Comparison of ENCODE assay signal across 12 mouse cellular contexts in the genomic region with DNA sequence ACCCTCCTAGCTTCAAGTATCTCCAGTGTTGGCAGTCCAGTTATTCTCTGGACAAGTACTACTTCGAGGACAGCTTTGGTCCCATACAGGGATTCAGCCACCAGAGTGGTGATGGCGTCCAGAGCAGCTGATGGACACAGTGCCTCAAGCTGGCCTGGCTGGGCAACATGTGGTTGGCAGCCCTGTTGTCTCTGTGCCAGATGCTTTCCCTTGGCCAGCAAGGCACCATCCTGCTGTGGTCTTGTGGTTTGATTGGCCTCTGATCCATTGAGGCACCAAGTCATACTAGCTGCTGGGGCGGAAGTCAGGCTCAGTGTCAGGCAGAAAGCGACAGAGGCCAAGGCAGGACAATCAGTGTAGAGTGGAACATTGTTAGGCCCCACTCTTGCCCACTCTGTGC. TPM values are rescaled to one million over a fixed set of nuclear protein-coding genes. Genes with fewer than 3 reads are reported as not detected.
DNase-seq lines count a peak whose midpoint lies in the region; ATAC-seq and TF ChIP-seq lines count a peak whose summit lies in the region.
"Had no signal": no experiment of that assay in that cellular context is flagged by ENCODE, and none has a peak within 500 bp of the region (broad histone marks: within the 10 kb centered on the region; RNA-seq: fewer than 3 reads in every experiment).

No protein-coding gene starts in this region.

- H3K9me3 ChIP-seq in forebrain, embryonic 15.5 days = no peaks in the 10 kb centered on the region
- no peaks in the 10 kb centered on the region for H3K9me3 ChIP-seq in forebrain, embryonic 16.5 days (ENCODE audit: control insufficient read depth, low read length)
- no peaks in the 10 kb centered on the region for H3K9me3 ChIP-seq in lung, embryonic 14.5 days (ENCODE audit: low read depth, low read length)
- no peaks in the 10 kb centered on the region for H3K9me3 ChIP-seq in lung, postnatal 0 days (ENCODE audit: low read length)
- no peaks in the 10 kb centered on the region for H3K9me3 ChIP-seq in embryonic facial prominence, embryonic 14.5 days (ENCODE audit: control insufficient read depth, low read length)
- H3K9me3 ChIP-seq in neural tube, embryonic 13.5 days = no peaks in the 10 kb centered on the region

- no peak overlapping the region for H3K9ac ChIP-seq in forebrain, embryonic 15.5 days (replicated peaks)
- H3K9ac ChIP-seq in forebrain, embryonic 16.5 days (replicated peaks; ENCODE audit: low read depth, low read length) = no peak overlapping the region
- no peak overlapping the region for H3K9ac ChIP-seq in lung, embryonic 14.5 days
- no peak overlapping the region for H3K9ac ChIP-seq in lung, postnatal 0 days (replicated peaks; ENCODE audit: low read depth)
- H3K9ac ChIP-seq in embryonic facial prominence, embryonic 14.5 days (ENCODE audit: low read depth, low read length) = no peak overlapping the region
- H3K9ac ChIP-seq in neural tube, embryonic 13.5 days = 0 out of 2 replicates have a peak overlapping the region, but pooled peaks have one; percentile 34

- intact Hi-C loops in left cerebral cortex, postnatal 10 days (cut with DNase I) = loop anchor here (5.0 kb wide), 1 partner anchor 52 kb away; a partner anchor contains a TSS

- no peak for TF ChIP-seq CTCF in lung, embryonic 14.5 days (IDR thresholded peaks at IDR 0.05; ENCODE audit: low read depth)
- TF ChIP-seq CTCF in lung, postnatal 0 days (IDR thresholded peaks at IDR 0.05) = no peak

- TF ChIP-seq EP300 in lung, postnatal 0 days (IDR thresholded peaks at IDR 0.05) = no peak

- no peak overlapping the region for H3K4me3 ChIP-seq in forebrain, embryonic 15.5 days
- no peak overlapping the region for H3K4me3 ChIP-seq in forebrain, embryonic 16.5 days (replicated peaks; ENCODE audit: low read length)
- no peak overlapping the region for H3K4me3 ChIP-seq in lung, embryonic 14.5 days (ENCODE audit: low read depth, low read length)
- no peak overlapping the region for H3K4me3 ChIP-seq in lung, postnatal 0 days (ENCODE audit: low read depth, low read length)
- no peak overlapping the region for H3K4me3 ChIP-seq in embryonic facial prominence, embryonic 14.5 days (ENCODE audit: low read depth, low read length)
- no peak overlapping the region for H3K4me3 ChIP-seq in neural tube, embryonic 13.5 days

- H3K27me3 ChIP-seq in forebrain, embryonic 15.5 days = peaks cover 28% of the 10 kb centered on the region
- H3K27me3 ChIP-seq in forebrain, embryonic 16.5 days (replicated peaks; ENCODE audit: control insufficient read depth, insufficient read depth, low read length) = peaks cover 25% of the 10 kb centered on the region
- peaks cover 29% of the 10 kb centered on the region for H3K27me3 ChIP-seq in lung, embryonic 14.5 days (ENCODE audit: insufficient read depth, low read length)
- peaks cover 13% of the 10 kb centered on the region; the same call in 1 of the 2 replicates for H3K27me3 ChIP-seq in lung, postnatal 0 days (replicated peaks; ENCODE audit: insufficient read depth, low read length)
- H3K27me3 ChIP-seq in embryonic facial prominence, embryonic 14.5 days (replicated peaks; ENCODE audit: control insufficient read depth, insufficient read depth, low read length) = peaks cover 7% of the 10 kb centered on the region
- H3K27me3 ChIP-seq in neural tube, embryonic 13.5 days = peaks cover 64% of the 10 kb centered on the region

- ATAC-seq in forebrain, embryonic 15.5 days (replicated peaks) = no peak
- no peak for ATAC-seq in forebrain, embryonic 16.5 days
- no peak for ATAC-seq in lung, embryonic 14.5 days (ENCODE audit: insufficient read depth)
- ATAC-seq in lung, postnatal 0 days = no peak
- ATAC-seq in embryonic facial prominence, embryonic 14.5 days (ENCODE audit: low read depth) = no peak
- no peak for ATAC-seq in neural tube, embryonic 13.5 days (ENCODE audit: low read depth)

- no peak overlapping the region for H3K4me2 ChIP-seq in forebrain, embryonic 15.5 days (replicated peaks)
- no peak overlapping the region for H3K4me2 ChIP-seq in forebrain, embryonic 16.5 days (ENCODE audit: low read length)
- peak overlapping the region; percentile 21; the same call in 1 of the 2 replicates for H3K4me2 ChIP-seq in lung, embryonic 14.5 days
- H3K4me2 ChIP-seq in lung, postnatal 0 days (replicated peaks; ENCODE audit: low read depth, low read length) = no peak overlapping the region
- H3K4me2 ChIP-seq in embryonic facial prominence, embryonic 14.5 days (ENCODE audit: low read depth, low read length) = peak overlapping the region; percentile 18
- no peak overlapping the region for H3K4me2 ChIP-seq in neural tube, embryonic 13.5 days

- peaks cover 39% of the 10 kb centered on the region for H3K4me1 ChIP-seq in forebrain, embryonic 15.5 days
- H3K4me1 ChIP-seq in forebrain, embryonic 16.5 days (replicated peaks; ENCODE audit: control insufficient read depth, insufficient read depth, low read length) = peaks cover 27% of the 10 kb centered on the region
- peaks cover 43% of the 10 kb centered on the region for H3K4me1 ChIP-seq in lung, embryonic 14.5 days (ENCODE audit: insufficient read depth)
- peaks cover 24% of the 10 kb centered on the region for H3K4me1 ChIP-seq in lung, postnatal 0 days (ENCODE audit: insufficient read depth, low read depth, low read length)
- H3K4me1 ChIP-seq in embryonic facial prominence, embryonic 14.5 days (ENCODE audit: control insufficient read depth, insufficient read depth, low read length) = peaks cover 66% of the 10 kb centered on the region
- peaks cover 45% of the 10 kb centered on the region for H3K4me1 ChIP-seq in neural tube, embryonic 13.5 days (replicated peaks)

- no peak for DNase-seq in lung, embryonic 14.5 days
- no peak for DNase-seq in lung, postnatal 0 days (ENCODE audit: low spot score)
- peak; percentile 36 for DNase-seq in embryonic facial prominence, embryonic 14.5 days (ENCODE audit: low spot score)
- DNase-seq in thymus, postnatal 14 days = no peak
- no peak for DNase-seq in left cerebral cortex, postnatal 10 days (ENCODE audit: extremely low spot score in 1 of 2, low spot score in 2 of 2)
- DNase-seq: kidney, adult 11 months; right cerebral cortex, postnatal 25 days had no signal

- peak overlapping the region; percentile 72; the same call in 1 of the 2 replicates for H3K27ac ChIP-seq in forebrain, embryonic 15.5 days (replicated peaks)
- H3K27ac ChIP-seq in forebrain, embryonic 16.5 days (ENCODE audit: low read length) = no peak overlapping the region
- H3K27ac ChIP-seq in lung, embryonic 14.5 days (ENCODE audit: low read depth) = peak overlapping the region; percentile 88
- H3K27ac ChIP-seq in lung, postnatal 0 days (ENCODE audit: low read length) = no peak overlapping the region
- peak overlapping the region; percentile 96 for H3K27ac ChIP-seq in embryonic facial prominence, embryonic 14.5 days (replicated peaks; ENCODE audit: low read depth, low read length)
- peak overlapping the region; percentile 56 for H3K27ac ChIP-seq in neural tube, embryonic 13.5 days (replicated peaks)

- H3K36me3 ChIP-seq in forebrain, embryonic 15.5 days = no peaks in the 10 kb centered on the region
- H3K36me3 ChIP-seq in forebrain, embryonic 16.5 days (ENCODE audit: control insufficient read depth, insufficient read depth) = no peaks in the 10 kb centered on the region
- H3K36me3 ChIP-seq in lung, embryonic 14.5 days (ENCODE audit: insufficient read depth) = peaks cover 37% of the 10 kb centered on the region
- no peaks in the 10 kb centered on the region for H3K36me3 ChIP-seq in lung, postnatal 0 days (ENCODE audit: insufficient read depth, low read length)
- peaks cover 31% of the 10 kb centered on the region for H3K36me3 ChIP-seq in embryonic facial prominence, embryonic 14.5 days (ENCODE audit: control insufficient read depth, insufficient read depth, low read length)
- no peaks in the 10 kb centered on the region for H3K36me3 ChIP-seq in neural tube, embryonic 13.5 days

- WGBS in forebrain, embryonic 15.5 days = 82% methylated on average over 4 of the region's 4 CpGs
- 80% methylated on average over 4 of the region's 4 CpGs for WGBS in forebrain, embryonic 16.5 days
- WGBS in lung, embryonic 14.5 days = 72% methylated on average over 4 of the region's 4 CpGs
- WGBS in lung, postnatal 0 days = 71% methylated on average over 4 of the region's 4 CpGs
- WGBS in embryonic facial prominence, embryonic 14.5 days = 69% methylated on average over 4 of the region's 4 CpGs
- 81% methylated on average over 4 of the region's 4 CpGs for WGBS in neural tube, embryonic 13.5 days

RNA-seq across cellular contexts. Expression of a gene that starts 12.0 kb away (rescaled TPM):
- 1.3 TPM in 2 replicates for polyA plus RNA-seq in forebrain, embryonic 15.5 days (2015; fragmentation: Nextera tagmentation; extraction: Ambion mirVana)
- polyA plus RNA-seq in forebrain, embryonic 16.5 days (2015; fragmentation: Nextera tagmentation; extraction: Ambion mirVana) = 0.99 and 1.4 TPM in 2 replicates
- polyA plus RNA-seq in lung, embryonic 14.5 days (2014; fragmentation: Nextera tagmentation; extraction: Ambion mirVana) = 32.7 and 36.3 TPM in 2 replicates
- polyA plus RNA-seq in lung, postnatal 0 days (2015; fragmentation: Nextera tagmentation; extraction: Ambion mirVana) = 18.5 and 20.4 TPM in 2 replicates
- polyA plus RNA-seq in embryonic facial prominence, embryonic 14.5 days (2014; fragmentation: Nextera tagmentation; extraction: Ambion mirVana) = 34.5 and 35.8 TPM in 2 replicates
- 3.4 and 3.7 TPM in 2 replicates for polyA plus RNA-seq in neural tube, embryonic 13.5 days (2015; fragmentation: Nextera tagmentation; extraction: Ambion mirVana)
- 1 to 10 TPM; 3.7 to 4.3 TPM for total RNA-seq in left cerebral cortex, postnatal 10 days (2021)
- total RNA-seq: CH12.LX had no signal

RNA-seq across cellular contexts. Expression of a gene that starts 23.8 kb away (rescaled TPM):
- 0.93 and 1.3 TPM in 2 replicates for polyA plus RNA-seq in forebrain, embryonic 15.5 days (2015; fragmentation: Nextera tagmentation; extraction: Ambion mirVana)
- 0.86 and 1.5 TPM in 2 replicates for polyA plus RNA-seq in forebrain, embryonic 16.5 days (2015; fragmentation: Nextera tagmentation; extraction: Ambion mirVana)
- 0.18 TPM in 1 of 2 replicates, not detected in the other for polyA plus RNA-seq in lung, embryonic 14.5 days (2014; fragmentation: Nextera tagmentation; extraction: Ambion mirVana)
- polyA plus RNA-seq in lung, postnatal 0 days (2015; fragmentation: Nextera tagmentation; extraction: Ambion mirVana) = not detected in 2 replicates
- 0.26 and 0.46 TPM in 2 replicates for polyA plus RNA-seq in embryonic facial prominence, embryonic 14.5 days (2014; fragmentation: Nextera tagmentation; extraction: Ambion mirVana)
- 1.7 and 1.9 TPM in 2 replicates for polyA plus RNA-seq in neural tube, embryonic 13.5 days (2015; fragmentation: Nextera tagmentation; extraction: Ambion mirVana)
- 1 to 10 TPM; 4.9 to 5.1 TPM for total RNA-seq in left cerebral cortex, postnatal 10 days (2021)
- polyA plus RNA-seq: gonadal fat pad, adult 2 months had no signal

RNA-seq across cellular contexts. Expression of a gene that starts 29.0 kb away (rescaled TPM):
- 4.8 and 5.7 TPM in 2 replicates for polyA plus RNA-seq in forebrain, embryonic 15.5 days (2015; fragmentation: Nextera tagmentation; extraction: Ambion mirVana)
- 4.7 and 5.5 TPM in 2 replicates for polyA plus RNA-seq in forebrain, embryonic 16.5 days (2015; fragmentation: Nextera tagmentation; extraction: Ambion mirVana)
- polyA plus RNA-seq in lung, embryonic 14.5 days (2014; fragmentation: Nextera tagmentation; extraction: Ambion mirVana) = 2.6 and 2.7 TPM in 2 replicates
- polyA plus RNA-seq in lung, postnatal 0 days (2015; fragmentation: Nextera tagmentation; extraction: Ambion mirVana) = 1.8 TPM in 2 replicates
- polyA plus RNA-seq in embryonic facial prominence, embryonic 14.5 days (2014; fragmentation: Nextera tagmentation; extraction: Ambion mirVana) = 2.4 and 3.0 TPM in 2 replicates
- polyA plus RNA-seq in neural tube, embryonic 13.5 days (2015; fragmentation: Nextera tagmentation; extraction: Ambion mirVana) = 3.2 and 5.8 TPM in 2 replicates
- total RNA-seq in left cerebral cortex, postnatal 10 days (2021) = 1 to 10 TPM; 8.2 to 8.4 TPM

RNA-seq across cellular contexts. Expression of a gene that starts 49.7 kb away (rescaled TPM):
- 69.7 and 72.1 TPM in 2 replicates for polyA plus RNA-seq in forebrain, embryonic 15.5 days (2015; fragmentation: Nextera tagmentation; extraction: Ambion mirVana)
- polyA plus RNA-seq in forebrain, embryonic 16.5 days (2015; fragmentation: Nextera tagmentation; extraction: Ambion mirVana) = 76.1 and 89.5 TPM in 2 replicates
- 67.0 and 70.7 TPM in 2 replicates for polyA plus RNA-seq in lung, embryonic 14.5 days (2014; fragmentation: Nextera tagmentation; extraction: Ambion mirVana)
- polyA plus RNA-seq in lung, postnatal 0 days (2015; fragmentation: Nextera tagmentation; extraction: Ambion mirVana) = 25.4 and 29.8 TPM in 2 replicates
- polyA plus RNA-seq in embryonic facial prominence, embryonic 14.5 days (2014; fragmentation: Nextera tagmentation; extraction: Ambion mirVana) = 77.1 and 90.9 TPM in 2 replicates
- 76.2 and 77.1 TPM in 2 replicates for polyA plus RNA-seq in neural tube, embryonic 13.5 days (2015; fragmentation: Nextera tagmentation; extraction: Ambion mirVana)
- total RNA-seq in left cerebral cortex, postnatal 10 days (2021) = 100 to 1,000 TPM in 1 of 2 experiments, 10 to 100 TPM in 1; 96.5 to 101 TPM
- total RNA-seq: CH12.LX had no signal

Comparison
In these comparisons a context has a peak if more than half of its experiments do, and no peak if none do; other contexts are left out.
1. H3K27ac ChIP-seq: peak in forebrain, embryonic 15.5 days (single experiment), lung, embryonic 14.5 days (single experiment), embryonic facial prominence, embryonic 14.5 days (single experiment) and neural tube, embryonic 13.5 days (single experiment); none in forebrain, embryonic 16.5 days (single experiment) and lung, postnatal 0 days (single experiment).
2. H3K4me2 ChIP-seq: peak in lung, embryonic 14.5 days (single experiment) and embryonic facial prominence, embryonic 14.5 days (single experiment); none in forebrain, embryonic 15.5 days (single experiment), forebrain, embryonic 16.5 days (single experiment), lung, postnatal 0 days (single experiment) and neural tube, embryonic 13.5 days (single experiment).